Comparison of ENCODE assay signal across 27 mouse cellular contexts in the genomic region with DNA sequence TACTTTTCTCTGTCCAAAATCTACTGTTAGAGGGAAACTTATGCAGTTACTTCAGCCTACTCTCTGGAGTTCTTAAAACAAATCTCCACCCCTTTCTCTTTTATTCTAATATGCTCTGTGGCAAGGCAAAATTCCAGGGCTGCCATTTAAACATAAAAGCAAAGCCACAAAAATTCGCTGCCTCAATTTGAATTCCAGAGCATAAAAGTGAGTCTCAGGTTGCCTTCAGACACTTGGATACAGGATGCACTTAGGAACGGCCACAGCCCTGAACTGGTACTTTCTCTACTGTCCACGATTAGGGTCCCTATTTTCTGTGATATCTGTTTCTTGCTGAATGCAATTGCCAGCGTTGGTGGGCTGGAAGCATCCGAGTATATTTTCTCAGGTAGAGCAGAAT.
DNase-seq lines count a peak whose midpoint lies in the region; ATAC-seq and TF ChIP-seq lines count a peak whose summit lies in the region.
"Had no signal": no experiment of that assay in that cellular context is flagged by ENCODE, and none has a peak within 500 bp of the region (broad histone marks: within the 10 kb centered on the region; RNA-seq: fewer than 3 reads in every experiment).

No protein-coding gene starts in this region.

- no peaks in the 10 kb centered on the region for H3K27me3 ChIP-seq in lung, embryonic 15.5 days
- no peaks in the 10 kb centered on the region for H3K27me3 ChIP-seq in hindbrain, embryonic 13.5 days
- H3K27me3 ChIP-seq: heart, embryonic 15.5 days had no signal

- no peak for TF ChIP-seq CTCF in embryonic fibroblast, embryonic 13.5 days (IDR thresholded peaks at IDR 0.05; ENCODE audit: borderline replicate concordance, insufficient read depth, low read length)

- DNase-seq in lung, postnatal 10 days, result no peak
- DNase-seq in NIH3T3 (ENCODE audit: low read depth), result peak; percentile 13
- DNase-seq in cerebellum, adult 11 months, result no peak
- DNase-seq in cerebellum, postnatal 36 days, result no peak
- DNase-seq: adrenal gland, adult 8-10 months; cerebellum, adult 18-20 months; cerebellum, postnatal 25 days; embryo, embryonic 11 days; forebrain, postnatal 0 days; gastrocnemius, postnatal 36 days; heart, adult 2 months; heart, postnatal 36 days; kidney, adult 2 months; kidney, postnatal 10 days; left cerebral cortex, postnatal 4 days; liver, postnatal 0 days; right cerebral cortex, adult 18-20 months; right cerebral cortex, postnatal 4 days; thymus, postnatal 25 days had no signal

- H3K27ac ChIP-seq in lung, embryonic 15.5 days, result peak overlapping the region; percentile 61
- peak overlapping the region; percentile 93 for H3K27ac ChIP-seq in embryonic fibroblast, embryonic 13.5 days (ENCODE audit: insufficient read depth, low read length)
- H3K27ac ChIP-seq in hindbrain, embryonic 13.5 days, result no peak overlapping the region
- H3K27ac ChIP-seq: heart, adult 2 months; heart, embryonic 15.5 days; hindbrain, embryonic 14.5 days had no signal

- no peaks in the 10 kb centered on the region for H3K9me3 ChIP-seq in lung, embryonic 15.5 days
- H3K9me3 ChIP-seq in hindbrain, embryonic 13.5 days, result no peaks in the 10 kb centered on the region
- H3K9me3 ChIP-seq: heart, embryonic 15.5 days had no signal

- WGBS in lung, embryonic 15.5 days, result 58% methylated on average over 5 of the region's 5 CpGs
- 72% methylated on average over 5 of the region's 5 CpGs for WGBS in hindbrain, embryonic 13.5 days

- no peak for ATAC-seq in lung, embryonic 15.5 days (ENCODE audit: borderline replicate concordance, extremely low read depth, low FRiP score, low TSS enrichment)
- no peak for ATAC-seq in hindbrain, embryonic 13.5 days (ENCODE audit: low FRiP score)
- ATAC-seq: CD4-positive, CD25-positive, alpha-beta regulatory T cell, adult 4 months; forebrain, postnatal 0 days; liver, postnatal 0 days; midbrain, embryonic 16.5 days had no signal

- 0 out of 2 replicates have a peak, but pooled peaks cover 3% of the 10 kb centered on the region for H3K4me1 ChIP-seq in lung, embryonic 15.5 days
- peaks cover 6% of the 10 kb centered on the region for H3K4me1 ChIP-seq in embryonic fibroblast, embryonic 13.5 days (ENCODE audit: control insufficient read depth, insufficient read depth, low read length)
- H3K4me1 ChIP-seq in hindbrain, embryonic 13.5 days (replicated peaks), result no peaks in the 10 kb centered on the region
- H3K4me1 ChIP-seq: heart, embryonic 15.5 days had no signal

- TF ChIP-seq POLR2A in embryonic fibroblast, embryonic 13.5 days (IDR thresholded peaks at IDR 0.05; ENCODE audit: low read depth, low read length), result no peak

- no peaks in the 10 kb centered on the region for H3K36me3 ChIP-seq in lung, embryonic 15.5 days
- no peaks in the 10 kb centered on the region for H3K36me3 ChIP-seq in hindbrain, embryonic 13.5 days
- H3K36me3 ChIP-seq: heart, embryonic 15.5 days had no signal

- no peak overlapping the region for H3K4me2 ChIP-seq in lung, embryonic 15.5 days
- H3K4me2 ChIP-seq in hindbrain, embryonic 13.5 days, result no peak overlapping the region
- H3K4me2 ChIP-seq: heart, embryonic 15.5 days; hindbrain, embryonic 14.5 days; liver, embryonic 11.5 days had no signal

- H3K4me3 ChIP-seq in lung, embryonic 15.5 days, result no peak overlapping the region
- no peak overlapping the region for H3K4me3 ChIP-seq in embryonic fibroblast, embryonic 13.5 days (ENCODE audit: insufficient read depth, low read length)
- H3K4me3 ChIP-seq in hindbrain, embryonic 13.5 days, result no peak overlapping the region
- H3K4me3 ChIP-seq: heart, adult 2 months; heart, embryonic 15.5 days had no signal

- no peak overlapping the region for H3K9ac ChIP-seq in lung, embryonic 15.5 days
- H3K9ac ChIP-seq in hindbrain, embryonic 13.5 days, result no peak overlapping the region
- H3K9ac ChIP-seq: forebrain, postnatal 0 days; heart, embryonic 15.5 days; hindbrain, embryonic 14.5 days; liver, postnatal 0 days had no signal
